Mouse (Mus musculus) stomach, postnatal 0 days (tissue): ENCODE measurements around the gene Gm6871.

Experiments
- CTCF ChIP-seq: IDR thresholded peaks from 2 replicates; pipeline ENCODE4 v1.5.1; 2016; ENCODE audit warnings: antibody characterized with exemption, low read depth, mild to moderate bottlenecking, moderate library complexity
- EP300 ChIP-seq: optimal IDR thresholded peaks from 2 replicates; pipeline ENCODE3; 2016; ENCODE audit warnings: antibody characterized with exemption

DNA sequence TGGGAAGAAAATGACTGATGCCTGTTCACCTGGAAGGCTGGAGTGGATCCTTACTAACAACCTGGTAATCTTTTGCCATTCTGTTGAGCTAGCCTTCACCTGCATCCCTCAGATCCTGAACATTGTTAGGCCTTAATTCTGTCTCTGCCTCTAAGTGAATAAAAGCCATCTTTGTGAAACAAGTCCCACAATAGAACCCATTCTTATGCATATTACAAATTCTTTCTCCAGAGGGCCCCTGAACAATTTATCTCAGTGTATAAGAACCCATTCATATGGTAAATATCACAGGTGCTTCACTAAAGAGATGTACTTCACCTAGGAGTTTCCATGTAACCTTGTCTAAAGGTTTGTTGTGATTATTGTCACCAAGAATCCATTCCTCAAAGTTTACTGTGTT, 8.6 kb upstream of the Gm6871 start:
- no peak for TF ChIP-seq CTCF
- no peak for TF ChIP-seq EP300
